Mouse (Mus musculus) ES-E14 (cell line): ENCODE measurements at regions not wholly inside any gene's neighbourhood (a gene's known extent, or its start where the extent isn't known, plus 50 kb on each side); places are given as distances from the start of the nearest gene placed in this dataset.

Experiments
- MAFK ChIP-seq: IDR thresholded peaks from 2 replicates; pipeline ENCODE4 v1.6.1; 2014; ENCODE audit warnings: mild to moderate bottlenecking, low read depth, low read length, inconsistent platforms; ENCODE audit not compliant: insufficient read depth
- ZNF384 ChIP-seq: IDR thresholded peaks from 2 replicates; pipeline ENCODE4 v1.6.1; 2012; ENCODE audit warnings: low read depth, low read length, inconsistent platforms

DNA sequence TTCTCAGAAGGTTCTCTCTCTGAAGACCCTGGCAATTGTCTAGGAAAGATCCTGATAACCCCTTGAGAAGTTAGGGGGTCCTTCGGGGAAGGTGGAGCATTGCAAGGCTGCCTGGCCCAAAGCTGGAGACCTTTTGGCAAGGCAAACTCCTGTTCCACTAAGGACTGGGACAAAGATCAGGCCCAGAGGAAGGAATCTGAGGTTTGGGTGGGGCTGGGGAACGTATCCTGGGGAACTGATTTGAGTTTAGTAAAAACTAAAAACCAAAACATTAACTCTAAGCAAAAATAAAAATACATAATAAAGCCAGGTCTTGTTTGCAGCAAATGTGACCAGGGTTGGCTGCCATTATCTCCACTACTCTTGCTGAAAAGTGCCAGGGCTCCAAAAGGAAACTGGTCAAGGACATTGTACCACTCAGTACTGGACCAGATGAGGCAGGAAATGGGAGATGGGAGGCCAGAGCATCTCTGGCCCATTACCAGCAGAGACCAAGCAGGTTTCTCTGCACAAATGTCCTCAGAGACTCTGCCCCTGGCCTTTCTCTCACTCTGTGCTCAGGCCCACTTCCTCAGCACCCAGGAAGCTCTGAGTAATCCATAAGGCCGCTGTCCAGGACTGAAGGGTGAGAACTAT lies 321.5 kb downstream of the Cxcl12 start:
- TF ChIP-seq MAFK (no peak), ZNF384 (no peak)
